Mouse (Mus musculus): ENCODE data around the gene Plpp4. TPM values are rescaled to one million over a fixed set of nuclear protein-coding genes. Genes with fewer than 3 reads are reported as not detected.

Gene Plpp4
- total RNA-seq, 2 experiments from 2014 or later = not detected

- intact Hi-C loops (cut with DNase I) = no loop called here
Measured at GRCm38 (mm10) chr7:129428794-129429193, 172.0 kb downstream of the Plpp4 start.

GRCm38 (mm10) chr7:129429903-129430302 lies 173.1 kb downstream of the Plpp4 start:
- DNase-seq = no peak
- intact Hi-C loops (cut with DNase I) = no loop called here

More at GRCm38 (mm10) chr7:129428794-129429193, 172.0 kb downstream of the Plpp4 start:
- DNase-seq = no peak
